Mouse (Mus musculus) CH12.LX (cell line): Measurements from ENCODE around the gene Pde3a.

Source experiments
- BHLHE40 ChIP-seq: IDR thresholded peaks from 2 replicates; pipeline ENCODE4 v1.6.1; 2011; ENCODE audit warnings: mild to moderate bottlenecking, low read depth, low read length, improper control_type of control experiment
- CTCF ChIP-seq, 2 experiments: IDR thresholded peaks in 1 of 2; conservative IDR thresholded peaks in 1 of 2; 2 replicates each; pipeline ENCODE4 v1.5.1; 2011 to 2012; ENCODE audit warnings: low read depth in 2 of 2, low read length in 2 of 2, improper control_type of control experiment in 1 of 2, inconsistent platforms in 1 of 2, mild to moderate bottlenecking in 1 of 2, moderate library complexity in 1 of 2
- EP300 ChIP-seq: IDR thresholded peaks from 2 replicates; pipeline ENCODE4 v1.6.1; 2011; ENCODE audit warnings: low read length, improper control_type of control experiment
- ETS1 ChIP-seq: conservative IDR thresholded peaks from 2 replicates; pipeline ENCODE4 v1.6.1; 2012; ENCODE audit warnings: low read depth, mild to moderate bottlenecking, inconsistent platforms, low read length, improper control_type of control experiment, moderate library complexity
- JUND ChIP-seq: conservative IDR thresholded peaks from 2 replicates; pipeline ENCODE4 v1.6.1; 2011; ENCODE audit warnings: low read depth, low read length, improper control_type of control experiment
- MAFK ChIP-seq: IDR thresholded peaks from 2 replicates; pipeline ENCODE4 v1.6.1; 2011; ENCODE audit warnings: low read length, improper control_type of control experiment; ENCODE audit not compliant: insufficient replicate concordance
- MYC ChIP-seq: IDR thresholded peaks from 2 replicates; pipeline ENCODE4 v1.6.1; 2011; ENCODE audit warnings: low read depth, mild to moderate bottlenecking, improper control_type of control experiment, low read length
- POLR2A ChIP-seq: IDR thresholded peaks from 2 replicates; pipeline ENCODE4 v1.6.1; 2011; ENCODE audit warnings: low read depth, mild to moderate bottlenecking, improper control_type of control experiment, low read length
- RAD21 ChIP-seq: IDR thresholded peaks from 2 replicates; pipeline ENCODE4 v1.6.1; 2011; ENCODE audit warnings: low read depth, mild to moderate bottlenecking, low read length, improper control_type of control experiment, moderate library complexity
- SIN3A ChIP-seq: IDR thresholded peaks from 2 replicates; pipeline ENCODE4 v1.6.1; 2012; ENCODE audit warnings: low read length, improper control_type of control experiment, inconsistent platforms
- TBP ChIP-seq: conservative IDR thresholded peaks from 2 replicates; pipeline ENCODE4 v1.6.1; 2011; ENCODE audit warnings: low read depth, low read length, improper control_type of control experiment
- TCF12 ChIP-seq: IDR thresholded peaks from 2 replicates; pipeline ENCODE4 v1.6.1; 2014; ENCODE audit warnings: low read depth, mild to moderate bottlenecking, inconsistent platforms, low read length, improper control_type of control experiment

DNA sequence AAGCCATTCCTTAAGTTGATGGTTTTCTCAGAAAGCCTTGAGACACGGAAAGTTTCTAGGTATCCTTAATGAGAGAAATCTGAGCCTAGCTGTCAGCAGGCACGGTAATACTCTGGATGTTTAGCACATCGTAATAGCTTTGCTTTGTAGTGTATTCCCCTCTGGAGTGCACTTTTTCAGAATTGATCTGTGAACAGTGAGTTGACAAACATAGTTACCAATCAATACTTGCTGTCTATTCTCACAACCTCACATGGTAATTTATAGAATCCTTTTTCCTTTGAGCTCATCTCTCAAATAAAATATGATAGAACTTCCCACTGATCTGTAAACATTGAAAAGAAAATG is 21.4 kb upstream of the Pde3a start:
- TF ChIP-seq SIN3A: no peak
- no peak for TF ChIP-seq TBP
- no peak for TF ChIP-seq CTCF (conservative IDR thresholded peaks at IDR 0.05 in 1 of 2, IDR thresholded peaks at IDR 0.05 in 1 of 2; ENCODE audit: low read depth in 2 of 2, low read length in 2 of 2)
- no peak for TF ChIP-seq POLR2A
- TF ChIP-seq BHLHE40: no peak
- TF ChIP-seq RAD21: no peak
- no peak for TF ChIP-seq MYC
- no peak for TF ChIP-seq ETS1
- TF ChIP-seq EP300: no peak
- no peak for TF ChIP-seq MAFK
- no peak for TF ChIP-seq JUND
- no peak for TF ChIP-seq TCF12
